Mouse (Mus musculus): Measurements from ENCODE around the gene Mfsd2b.

Gene Mfsd2b

GRCm38 (mm10) chr12:4873531-4873930 is 628 bp downstream of the Mfsd2b start:
- DNase-seq (ENCODE audit: low spot score) = no peak

DNA sequence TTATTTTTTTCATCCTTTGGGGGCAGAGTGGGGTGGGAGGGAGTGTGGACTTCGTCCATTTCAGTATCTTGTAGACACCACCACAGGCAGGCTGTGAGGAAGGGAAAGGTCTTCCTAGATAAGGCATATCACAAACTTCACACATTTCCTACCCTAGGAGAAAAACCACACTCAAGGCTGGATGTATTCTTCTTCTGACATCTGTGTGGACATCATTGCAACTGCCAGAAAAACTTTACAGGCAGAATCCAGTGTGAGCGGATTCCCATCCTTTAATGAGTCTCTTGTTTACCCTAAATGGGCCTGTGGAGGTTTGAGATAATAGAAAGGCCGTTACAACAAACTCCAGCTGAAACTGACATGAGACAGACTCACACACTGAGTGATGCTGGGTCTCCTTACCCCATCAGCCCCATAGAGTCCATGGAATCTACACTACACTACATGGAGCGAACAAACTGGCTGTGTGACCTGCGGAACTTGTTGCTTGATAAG is 1.1 kb downstream of the Mfsd2b start:
- no peak for DNase-seq (ENCODE audit: low spot score)

DNA sequence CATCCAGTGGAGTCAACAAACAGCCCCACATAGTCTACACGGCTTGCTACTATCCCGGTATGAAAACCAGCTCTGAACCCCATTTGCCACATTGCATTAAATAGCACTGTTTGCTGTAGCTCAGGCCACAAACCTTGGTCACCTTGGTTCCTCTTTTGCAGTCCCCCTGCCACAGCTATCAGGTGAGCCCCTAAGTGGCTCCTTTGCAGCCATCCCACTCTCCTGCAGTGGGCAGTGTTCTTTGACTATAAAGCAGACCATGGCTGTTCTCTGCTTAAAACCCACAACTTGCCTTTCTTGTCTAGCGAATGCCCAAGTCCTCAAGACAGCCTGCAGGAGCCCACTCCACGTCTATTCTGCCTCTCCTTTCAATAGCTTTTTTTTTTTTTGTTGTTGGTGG is 1.9 kb downstream of the Mfsd2b start:
- no peak for DNase-seq (ENCODE audit: low spot score)

GRCm38 (mm10) chr12:4871260-4871659 is 2.9 kb downstream of the Mfsd2b start:
- no peak for DNase-seq (ENCODE audit: low spot score)

DNA sequence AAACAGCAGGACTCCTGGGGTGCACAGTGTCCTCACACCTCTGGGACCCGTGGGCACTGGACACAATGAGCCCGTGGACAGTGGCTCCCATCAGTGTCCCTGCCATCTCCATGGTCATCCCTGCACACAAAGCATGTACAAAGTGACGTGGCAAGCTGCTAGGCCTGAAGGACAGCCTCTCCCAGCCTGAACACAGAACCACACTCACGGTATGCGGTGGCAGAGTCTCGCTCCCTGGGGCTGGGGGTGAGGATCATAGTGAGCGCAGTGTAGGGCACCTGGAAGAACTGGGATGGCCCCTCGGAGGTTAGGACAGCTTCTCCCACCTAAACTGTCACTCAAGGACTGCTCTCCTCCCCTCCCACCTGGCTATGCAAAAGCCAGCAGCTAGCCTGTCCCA is 5.2 kb downstream of the Mfsd2b start:
- no peak for DNase-seq (ENCODE audit: low spot score)

DNA sequence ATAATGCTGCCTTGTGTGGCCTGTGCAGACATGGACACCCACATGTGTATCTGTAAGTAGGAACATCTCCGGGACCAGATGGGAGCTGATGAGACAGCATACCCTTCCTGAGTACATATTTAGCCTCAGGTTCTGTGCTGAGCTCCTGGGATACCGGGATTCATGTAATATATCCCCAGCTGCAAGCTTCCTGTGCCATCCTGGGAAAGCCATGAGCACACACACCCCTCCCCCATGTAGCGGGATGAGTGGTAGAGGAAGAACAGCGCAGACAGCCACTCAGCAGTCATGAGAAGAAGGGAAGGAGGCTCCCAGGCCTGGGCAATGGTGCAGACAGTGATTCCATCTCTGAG is 9.8 kb downstream of the Mfsd2b start:
- no peak for DNase-seq (ENCODE audit: low spot score)

GRCm38 (mm10) chr12:4863654-4864337 is 10.4 kb downstream of the Mfsd2b start:
- no peak for DNase-seq (ENCODE audit: low spot score)

GRCm38 (mm10) chr12:4862672-4863071 is 11.5 kb downstream of the Mfsd2b start:
- no peak for DNase-seq (ENCODE audit: low spot score)

GRCm38 (mm10) chr12:4859241-4859914 is 14.8 kb downstream of the Mfsd2b start:
- no peak for DNase-seq (ENCODE audit: low spot score)

DNA sequence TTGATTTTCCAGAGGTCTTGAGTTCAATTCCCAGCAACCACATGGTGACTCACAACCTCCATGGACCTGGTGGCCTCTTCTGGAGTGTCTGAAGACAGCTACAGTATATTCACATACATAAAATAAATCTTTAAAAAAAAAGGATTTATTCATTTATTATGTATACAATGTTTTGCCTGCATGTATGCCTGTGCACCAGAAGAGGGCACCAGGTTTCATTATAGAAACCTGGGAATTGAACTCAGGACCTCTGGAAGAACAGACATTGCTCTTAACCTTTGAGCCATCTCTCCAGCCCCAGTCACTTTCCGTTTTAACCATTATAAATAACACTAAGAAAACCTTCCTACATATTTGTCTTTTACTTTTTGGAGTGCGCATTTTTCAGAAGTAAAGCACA is 17.3 kb downstream of the Mfsd2b start:
- DNase-seq (ENCODE audit: low spot score) = no peak

GRCm38 (mm10) chr12:4856160-4856559 is 18.0 kb downstream of the Mfsd2b start:
- no peak for DNase-seq (ENCODE audit: low spot score)

GRCm38 (mm10) chr12:4843741-4844140 is 30.4 kb downstream of the Mfsd2b start:
- peak; percentile 17 for DNase-seq (ENCODE audit: low spot score)

DNA sequence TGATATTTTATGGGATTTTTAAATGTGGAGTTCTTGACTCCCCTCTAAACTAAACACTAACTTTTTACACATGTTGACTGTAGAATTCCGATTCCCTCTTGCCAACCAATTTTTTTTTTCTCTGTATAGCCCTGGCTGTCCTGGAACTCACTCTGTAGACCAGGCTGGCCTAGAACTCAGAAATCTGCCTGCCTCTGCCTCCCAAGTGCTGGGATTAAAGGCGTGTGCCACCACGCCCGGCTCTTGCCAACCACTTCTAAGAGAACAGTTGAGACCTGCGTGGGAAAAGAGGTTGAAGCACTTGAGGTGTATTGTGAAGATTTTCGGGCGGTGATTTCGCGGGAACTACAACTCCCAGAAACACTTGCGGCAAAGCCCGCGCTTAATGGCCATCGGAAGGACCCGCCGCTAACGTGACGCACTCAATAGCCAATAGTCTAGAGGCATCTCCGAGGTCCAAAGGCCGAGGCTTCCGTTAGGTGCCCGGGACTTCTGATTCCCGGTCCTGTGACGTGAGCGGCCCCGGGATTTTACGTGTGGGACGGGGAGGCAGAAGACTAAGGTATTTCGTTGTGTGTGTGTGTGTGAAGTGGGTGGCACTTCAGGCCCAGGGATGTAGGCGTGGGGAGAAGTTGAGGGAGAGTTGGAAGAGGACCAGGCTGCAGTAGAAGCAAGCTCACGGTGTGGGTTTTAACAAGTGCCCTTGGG is 31.1 kb downstream of the Mfsd2b start, which contains the start of gene Wdcp:
TSS of gene Wdcp (plus strand) at position 414 of the 708 bp plus-strand sequence.
- DNase-seq (ENCODE audit: low spot score) = peak; percentile 79

- DNase-seq (ENCODE audit: low spot score) = no peak
Measured at GRCm38 (mm10) chr12:4842456-4842855, 31.7 kb downstream of the Mfsd2b start.

- DNase-seq (ENCODE audit: low spot score) = peak; percentile 25
Measured at GRCm38 (mm10) chr12:4841392-4841887, 32.7 kb downstream of the Mfsd2b start, which contains the start of gene Fkbp1b. Fkbp1b (minus strand) TSS chr12:4841591.

DNA sequence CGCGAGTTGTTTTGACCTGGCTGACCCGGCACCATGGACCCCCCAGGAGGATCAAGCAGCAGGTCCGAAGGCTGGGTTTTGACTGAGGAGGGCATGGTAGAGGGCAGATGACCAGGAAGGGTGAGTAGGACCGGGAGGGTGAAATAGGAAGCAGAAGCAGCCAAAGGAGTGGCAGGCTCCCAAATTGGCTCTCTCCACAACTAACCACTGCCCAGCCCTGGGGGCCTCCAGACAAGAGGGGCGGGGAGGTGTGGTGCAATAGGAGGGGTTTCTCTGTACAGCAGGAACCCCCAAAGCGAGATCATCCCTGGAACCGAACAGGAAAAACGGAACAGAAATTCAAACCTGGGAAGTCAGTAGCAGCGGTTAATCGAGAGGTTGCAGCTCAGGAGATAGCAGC is 33.4 kb downstream of the Mfsd2b start:
- DNase-seq (ENCODE audit: low spot score) = no peak

DNA sequence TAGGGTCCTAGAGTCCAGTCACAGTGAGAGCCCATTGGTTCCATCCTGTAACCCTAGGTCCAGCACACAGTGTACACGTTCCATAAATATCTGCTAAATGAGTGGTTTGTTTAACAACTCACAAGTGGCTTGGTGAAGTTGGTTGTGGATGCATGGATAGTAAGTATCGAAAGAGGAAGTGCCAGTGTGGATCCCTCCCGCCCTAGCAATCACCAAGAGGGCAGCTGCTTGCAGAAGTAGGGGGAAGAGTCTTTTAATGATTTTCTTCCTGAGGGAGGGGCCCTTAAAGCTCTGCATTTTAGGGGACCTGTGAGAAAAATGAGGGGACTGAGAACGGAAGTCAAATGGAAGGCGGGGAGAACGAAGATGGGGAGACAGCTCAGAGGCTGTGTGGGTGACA is 34.1 kb downstream of the Mfsd2b start:
- no peak for DNase-seq (ENCODE audit: low spot score)

DNA sequence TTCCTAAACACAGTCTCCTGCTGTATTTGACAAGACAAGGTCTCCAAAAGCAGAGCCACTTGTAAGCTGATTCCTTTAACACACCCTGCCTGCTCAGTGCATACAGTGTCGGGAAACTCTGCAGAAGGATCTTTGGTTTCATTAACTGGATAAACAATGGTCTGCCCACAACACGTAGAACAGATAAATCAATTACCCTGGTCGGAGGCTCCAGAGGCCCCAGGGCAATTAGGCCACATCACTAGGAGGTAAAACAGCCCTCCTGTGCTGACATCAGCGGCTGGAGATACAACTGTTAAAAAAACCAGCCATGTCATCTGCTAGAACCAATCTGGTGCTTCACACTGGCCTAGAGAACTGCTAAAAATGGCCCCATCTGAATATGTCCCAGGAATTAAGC is 37.2 kb downstream of the Mfsd2b start:
- DNase-seq (ENCODE audit: low spot score) = no peak

DNA sequence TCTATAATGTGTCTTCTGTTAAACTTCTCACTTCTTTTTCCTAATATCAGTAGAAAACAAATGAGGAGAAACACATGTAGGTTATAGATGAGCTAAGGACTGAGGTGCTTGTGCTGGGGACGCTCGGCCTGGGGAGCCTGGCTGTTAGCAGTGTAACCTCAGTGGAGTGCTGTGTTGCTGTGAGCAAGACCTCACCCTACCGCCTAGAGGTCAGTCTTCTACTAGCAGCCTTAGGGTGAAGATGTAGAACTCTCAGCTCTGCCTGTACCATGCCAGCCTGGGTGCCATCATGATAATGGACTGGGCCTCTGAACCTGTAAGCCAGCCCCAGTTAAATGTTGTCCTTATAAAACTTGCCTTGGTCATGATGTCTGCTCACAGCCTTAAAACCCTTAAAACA is 46.9 kb downstream of the Mfsd2b start:
- no peak for DNase-seq (ENCODE audit: low spot score)

DNA sequence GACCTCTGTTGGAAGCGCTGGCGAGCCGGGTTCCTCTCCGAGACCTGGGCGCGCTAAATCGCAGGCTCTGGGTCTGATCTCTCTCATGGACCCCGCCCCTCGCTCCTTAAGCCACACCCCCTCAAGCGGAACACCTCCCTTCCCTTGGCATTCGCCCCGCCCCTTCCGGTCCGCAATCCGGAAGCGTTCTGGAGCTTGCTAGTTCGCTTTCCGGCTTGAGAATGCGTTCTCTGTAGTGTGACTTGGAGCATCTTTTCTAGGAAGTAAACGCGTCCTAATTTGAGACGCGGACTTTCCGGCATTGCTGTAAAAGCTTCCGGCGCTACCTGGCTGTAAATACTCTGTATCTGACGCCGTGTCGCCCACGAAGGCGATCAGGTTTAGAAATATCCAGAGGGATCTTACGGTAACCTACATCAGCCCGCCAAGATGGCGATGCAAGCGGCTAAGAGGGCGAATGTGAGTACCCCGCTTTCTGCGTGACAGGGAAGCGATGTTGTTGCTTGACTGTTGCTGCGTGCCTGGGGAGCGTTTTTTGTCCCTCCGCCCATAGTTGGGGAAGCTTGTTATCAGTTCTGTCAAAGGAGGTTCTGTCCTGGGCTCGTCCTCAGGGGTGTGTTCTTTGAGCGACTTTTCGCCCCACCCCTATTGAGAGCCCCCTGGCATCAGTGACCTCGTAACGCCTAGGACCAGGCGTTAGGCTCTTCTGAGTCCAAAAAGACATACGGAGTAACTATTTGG is 56.6 kb downstream of the Mfsd2b start, which contains the start of gene Sf3b6:
TSS of gene Sf3b6 (plus strand) at position 184 of the 741 bp plus-strand sequence.
- peak; percentile 99 for DNase-seq (ENCODE audit: low spot score)

DNA sequence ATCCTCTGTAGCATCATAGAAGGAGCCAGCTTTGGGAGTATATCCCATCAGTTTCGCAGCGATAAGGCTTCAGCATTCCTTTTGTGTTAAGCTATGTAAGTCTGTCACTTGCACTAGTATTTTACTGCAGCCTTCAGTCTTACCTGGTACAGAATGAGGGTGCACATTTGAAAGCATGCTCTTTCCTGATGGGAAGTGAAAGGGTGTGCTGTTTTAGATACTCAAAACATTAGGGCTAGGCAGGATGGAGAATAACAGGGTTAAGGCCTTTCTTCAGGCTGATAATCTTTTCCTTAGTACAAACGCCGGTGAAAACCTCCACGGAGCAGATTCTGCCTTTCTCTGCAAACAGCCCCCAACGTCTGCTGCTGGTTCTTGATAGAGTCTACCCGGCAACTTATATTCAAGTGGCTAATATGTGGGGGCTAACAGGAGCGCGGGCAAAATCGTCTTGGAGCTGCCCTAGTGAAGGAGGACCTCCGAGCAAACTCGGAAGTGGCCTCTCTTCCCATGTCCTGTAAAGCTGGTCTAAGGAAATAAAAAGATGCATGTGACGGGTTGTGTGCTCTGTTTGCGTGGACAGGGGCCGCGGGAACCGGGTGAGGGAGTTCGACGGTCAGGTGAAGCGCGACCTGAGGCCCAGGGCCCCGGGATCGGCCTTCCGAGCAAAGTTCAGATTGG is 57.3 kb downstream of the Mfsd2b start:
- no peak for DNase-seq (ENCODE audit: low spot score)

All from urinary bladder, postnatal 25 days (tissue).